ENCODE assay signal across 8 mouse cellular contexts in genomic region chr12:74014739-74015270, GRCm38 (mm10). TPM values are rescaled to one million over a fixed set of nuclear protein-coding genes. Genes with fewer than 3 reads are reported as not detected.
DNase-seq lines count a peak whose midpoint lies in the region; ATAC-seq and TF ChIP-seq lines count a peak whose summit lies in the region.

No protein-coding gene starts in this region.

- no peak overlapping the region for H3K4me2 ChIP-seq in lung, embryonic 14.5 days

- peak; percentile 55 for TF ChIP-seq CTCF in lung, embryonic 14.5 days (IDR thresholded peaks at IDR 0.05; ENCODE audit: low read depth)

- ATAC-seq in lung, embryonic 14.5 days (ENCODE audit: insufficient read depth) = no peak

- H3K4me3 ChIP-seq in lung, embryonic 14.5 days (ENCODE audit: low read depth, low read length) = no peak overlapping the region

- DNase-seq in embryo, embryonic 10.5 days (ENCODE audit: low spot score) = peak; percentile 24
- DNase-seq in embryo, embryonic 9.5 days (ENCODE audit: extremely low spot score) = no peak
- DNase-seq in right cerebral cortex, postnatal 14 days = peak; percentile 44
- no peak for DNase-seq in right cerebral cortex, postnatal 10 days (ENCODE audit: low spot score in 2 of 2)
- DNase-seq in c-Kit-positive CD71-positive TER-119-negative erythroid progenitor cells, embryonic 14.5 days (ENCODE audit: low read depth) = peak; percentile 17
- peak; percentile 39 for DNase-seq in lung, embryonic 14.5 days
- DNase-seq in urinary bladder, postnatal 25 days (ENCODE audit: low spot score) = peak; percentile 26
- no peak for DNase-seq in right cerebral cortex, postnatal 25 days

- H3K9ac ChIP-seq in lung, embryonic 14.5 days = no peak overlapping the region

- no peak overlapping the region for H3K27ac ChIP-seq in lung, embryonic 14.5 days (ENCODE audit: low read depth)

- 52% methylated on average over 7 of the region's 7 CpGs for whole genome bisulfite sequencing in lung, embryonic 14.5 days

- no peaks in the 10 kb centered on the region for H3K4me1 ChIP-seq in lung, embryonic 14.5 days (ENCODE audit: insufficient read depth)

- no peaks in the 10 kb centered on the region for H3K36me3 ChIP-seq in lung, embryonic 14.5 days (ENCODE audit: insufficient read depth)

- H3K27me3 ChIP-seq in lung, embryonic 14.5 days (ENCODE audit: insufficient read depth, low read length) = no peaks in the 10 kb centered on the region

- no peaks in the 10 kb centered on the region for H3K9me3 ChIP-seq in lung, embryonic 14.5 days (ENCODE audit: low read depth, low read length)

RNA-seq across cellular contexts. Expression of gene Syt16, which starts 17.3 kb away (rescaled TPM):
- 0.42 and 1.6 TPM in 2 replicates for polyA plus RNA-seq in lung, embryonic 14.5 days (2014; fragmentation: Nextera tagmentation; extraction: Ambion mirVana)

RNA-seq across cellular contexts. Expression of gene Snapc1, which starts 50.5 kb away (rescaled TPM):
- 18.6 and 23.2 TPM in 2 replicates for polyA plus RNA-seq in lung, embryonic 14.5 days (2014; fragmentation: Nextera tagmentation; extraction: Ambion mirVana)

Comparison
In these comparisons a context has a peak if more than half of its experiments do, and no peak if none do; other contexts are left out.
1. DNase-seq: peak in embryo, embryonic 10.5 days (single experiment), right cerebral cortex, postnatal 14 days (single experiment), c-Kit-positive CD71-positive TER-119-negative erythroid progenitor cells, embryonic 14.5 days (single experiment), lung, embryonic 14.5 days (single experiment) and urinary bladder, postnatal 25 days (single experiment); none in embryo, embryonic 9.5 days (single experiment), right cerebral cortex, postnatal 10 days (0 of 2) and right cerebral cortex, postnatal 25 days (single experiment).